Mouse (Mus musculus): ENCODE measurements around the gene Hid1. TPM values are rescaled to one million over a fixed set of nuclear protein-coding genes. Genes with fewer than 3 reads are reported as not detected.
A peak's percentile ranks its signal among the peaks of the same experiment; 100 is the strongest.

The Hid1 gene
- polyA plus RNA-seq, 1 experiment: 61.7 TPM

GRCm38 (mm10) chr11:115354183-115354582, 13.4 kb downstream of the Hid1 start:
- no peak for TF ChIP-seq POLR2A (IDR thresholded peaks at IDR 0.05; ENCODE audit: borderline replicate concordance, extremely low read depth, insufficient read depth, insufficient read length, poor library complexity, severe bottlenecking)
- TF ChIP-seq CTCF (IDR thresholded peaks at IDR 0.05; ENCODE audit: borderline replicate concordance, extremely low read depth, insufficient read depth, insufficient read length): peak; percentile 98
- DNase-seq (ENCODE audit: low read depth): peak; percentile 91

GRCm38 (mm10) chr11:115353375-115353774, 14.2 kb downstream of the Hid1 start:
- no peak for DNase-seq (ENCODE audit: low read depth)
- TF ChIP-seq POLR2A (IDR thresholded peaks at IDR 0.05; ENCODE audit: borderline replicate concordance, extremely low read depth, insufficient read depth, insufficient read length, poor library complexity, severe bottlenecking) (no peak), CTCF (IDR thresholded peaks at IDR 0.05; ENCODE audit: borderline replicate concordance, extremely low read depth, insufficient read depth, insufficient read length) (no peak)

GRCm38 (mm10) chr11:115349976-115350375, 17.6 kb downstream of the Hid1 start:
- no peak for TF ChIP-seq POLR2A (IDR thresholded peaks at IDR 0.05; ENCODE audit: borderline replicate concordance, extremely low read depth, insufficient read depth, insufficient read length, poor library complexity, severe bottlenecking)
- TF ChIP-seq CTCF (IDR thresholded peaks at IDR 0.05; ENCODE audit: borderline replicate concordance, extremely low read depth, insufficient read depth, insufficient read length): no peak
- DNase-seq (ENCODE audit: low read depth): no peak

GRCm38 (mm10) chr11:115348681-115349248, 18.8 kb downstream of the Hid1 start:
- TF ChIP-seq POLR2A (IDR thresholded peaks at IDR 0.05; ENCODE audit: borderline replicate concordance, extremely low read depth, insufficient read depth, insufficient read length, poor library complexity, severe bottlenecking) (no peak), CTCF (IDR thresholded peaks at IDR 0.05; ENCODE audit: borderline replicate concordance, extremely low read depth, insufficient read depth, insufficient read length) (no peak)
- no peak for DNase-seq (ENCODE audit: low read depth)

GRCm38 (mm10) chr11:115345515-115345914, 22.0 kb downstream of the Hid1 start:
- no peak for DNase-seq (ENCODE audit: low read depth)
- no peak for TF ChIP-seq CTCF (IDR thresholded peaks at IDR 0.05; ENCODE audit: borderline replicate concordance, extremely low read depth, insufficient read depth, insufficient read length)
- TF ChIP-seq POLR2A (IDR thresholded peaks at IDR 0.05; ENCODE audit: borderline replicate concordance, extremely low read depth, insufficient read depth, insufficient read length, poor library complexity, severe bottlenecking): no peak

- no peak for DNase-seq (ENCODE audit: low read depth)
- TF ChIP-seq POLR2A (IDR thresholded peaks at IDR 0.05; ENCODE audit: borderline replicate concordance, extremely low read depth, insufficient read depth, insufficient read length, poor library complexity, severe bottlenecking): no peak
- TF ChIP-seq CTCF (IDR thresholded peaks at IDR 0.05; ENCODE audit: borderline replicate concordance, extremely low read depth, insufficient read depth, insufficient read length): no peak
These were observed 22.6 kb downstream of the Hid1 start for GRCm38 (mm10) chr11:115344967-115345366.

- no peak for DNase-seq (ENCODE audit: low read depth)
- no peak for TF ChIP-seq CTCF (IDR thresholded peaks at IDR 0.05; ENCODE audit: borderline replicate concordance, extremely low read depth, insufficient read depth, insufficient read length)
- TF ChIP-seq POLR2A (IDR thresholded peaks at IDR 0.05; ENCODE audit: borderline replicate concordance, extremely low read depth, insufficient read depth, insufficient read length, poor library complexity, severe bottlenecking): no peak
These were observed 25.7 kb downstream of the Hid1 start for GRCm38 (mm10) chr11:115341866-115342265.

- TF ChIP-seq CTCF (IDR thresholded peaks at IDR 0.05; ENCODE audit: borderline replicate concordance, extremely low read depth, insufficient read depth, insufficient read length) (no peak), POLR2A (IDR thresholded peaks at IDR 0.05; ENCODE audit: borderline replicate concordance, extremely low read depth, insufficient read depth, insufficient read length, poor library complexity, severe bottlenecking) (no peak)
- DNase-seq (ENCODE audit: low read depth): no peak
These were observed 26.3 kb downstream of the Hid1 start for GRCm38 (mm10) chr11:115341246-115341645.

- DNase-seq (ENCODE audit: low read depth): no peak
- TF ChIP-seq CTCF (IDR thresholded peaks at IDR 0.05; ENCODE audit: borderline replicate concordance, extremely low read depth, insufficient read depth, insufficient read length) (no peak), POLR2A (IDR thresholded peaks at IDR 0.05; ENCODE audit: borderline replicate concordance, extremely low read depth, insufficient read depth, insufficient read length, poor library complexity, severe bottlenecking) (no peak)
These were observed 29.7 kb downstream of the Hid1 start for GRCm38 (mm10) chr11:115337826-115338225.

GRCm38 (mm10) chr11:115337350-115337749, 30.2 kb downstream of the Hid1 start:
- DNase-seq (ENCODE audit: low read depth): no peak
- no peak for TF ChIP-seq CTCF (IDR thresholded peaks at IDR 0.05; ENCODE audit: borderline replicate concordance, extremely low read depth, insufficient read depth, insufficient read length)
- no peak for TF ChIP-seq POLR2A (IDR thresholded peaks at IDR 0.05; ENCODE audit: borderline replicate concordance, extremely low read depth, insufficient read depth, insufficient read length, poor library complexity, severe bottlenecking)

GRCm38 (mm10) chr11:115336115-115336514, 31.4 kb downstream of the Hid1 start:
- no peak for TF ChIP-seq POLR2A (IDR thresholded peaks at IDR 0.05; ENCODE audit: borderline replicate concordance, extremely low read depth, insufficient read depth, insufficient read length, poor library complexity, severe bottlenecking)
- TF ChIP-seq CTCF (IDR thresholded peaks at IDR 0.05; ENCODE audit: borderline replicate concordance, extremely low read depth, insufficient read depth, insufficient read length): no peak
- DNase-seq (ENCODE audit: low read depth): no peak

GRCm38 (mm10) chr11:115335223-115335622, 32.3 kb downstream of the Hid1 start:
- TF ChIP-seq POLR2A (IDR thresholded peaks at IDR 0.05; ENCODE audit: borderline replicate concordance, extremely low read depth, insufficient read depth, insufficient read length, poor library complexity, severe bottlenecking) (no peak), CTCF (IDR thresholded peaks at IDR 0.05; ENCODE audit: borderline replicate concordance, extremely low read depth, insufficient read depth, insufficient read length) (no peak)
- no peak for DNase-seq (ENCODE audit: low read depth)
